Mouse (Mus musculus): Measurements from ENCODE around the gene Gpr61. TPM values are rescaled to one million over a fixed set of nuclear protein-coding genes. Genes with fewer than 3 reads are reported as not detected.

Gene Gpr61
- polyA plus RNA-seq, 1 experiment from 2014 or later, result 0.25 TPM

DNA sequence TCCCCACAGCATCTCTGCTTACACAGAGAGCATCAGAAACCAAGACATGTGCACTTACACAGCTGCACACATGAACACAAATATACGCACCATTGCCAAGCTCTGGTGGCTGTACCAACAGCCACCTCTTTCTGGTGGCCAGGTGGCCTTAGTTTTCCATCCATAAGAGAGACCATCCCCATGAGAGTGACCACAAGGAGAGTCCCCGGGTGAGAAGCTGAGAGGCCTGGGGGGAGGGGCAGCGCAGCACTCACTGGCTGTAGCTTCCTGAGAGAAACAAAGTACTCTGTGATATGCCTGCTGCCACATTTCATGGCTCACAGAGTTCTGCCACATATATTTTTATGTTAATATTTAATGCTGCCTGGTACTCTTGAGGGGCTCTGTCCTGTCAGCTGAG lies 14.5 kb upstream of the Gpr61 start:
- H3K9ac ChIP-seq, result no peak overlapping the region
- WGBS, result 33% methylated on average over 3 of the region's 3 CpGs
- no peaks in the 10 kb centered on the region for H3K9me3 ChIP-seq (replicated peaks)
- H3K27me3 ChIP-seq, result no peaks in the 10 kb centered on the region
- H3K4me2 ChIP-seq (replicated peaks), result no peak overlapping the region
- peaks cover 37% of the 10 kb centered on the region for H3K4me1 ChIP-seq
- H3K27ac ChIP-seq (replicated peaks), result no peak overlapping the region
- no peaks in the 10 kb centered on the region for H3K36me3 ChIP-seq
- no peak overlapping the region for H3K4me3 ChIP-seq (replicated peaks)
- ATAC-seq (ENCODE audit: insufficient number of reproducible peaks, low FRiP score, low TSS enrichment, low read depth), result no peak

GRCm38 (mm10) chr3:108167499-108167898 lies 12.8 kb upstream of the Gpr61 start:
- H3K4me2 ChIP-seq (replicated peaks), result no peak overlapping the region
- H3K4me1 ChIP-seq, result peaks cover 34% of the 10 kb centered on the region
- peak overlapping the region; percentile 56; the same call in 1 of the 2 replicates for H3K27ac ChIP-seq (replicated peaks)
- no peak for ATAC-seq (ENCODE audit: insufficient number of reproducible peaks, low FRiP score, low TSS enrichment, low read depth)
- H3K4me3 ChIP-seq (replicated peaks), result no peak overlapping the region
- no peaks in the 10 kb centered on the region for H3K9me3 ChIP-seq (replicated peaks)
- H3K36me3 ChIP-seq, result no peaks in the 10 kb centered on the region
- H3K27me3 ChIP-seq, result no peaks in the 10 kb centered on the region
- no peak overlapping the region for H3K9ac ChIP-seq
- 20% methylated on average over 14 of the region's 14 CpGs for WGBS

GRCm38 (mm10) chr3:108166486-108167211 lies 12.0 kb upstream of the Gpr61 start:
- H3K4me3 ChIP-seq (replicated peaks), result no peak overlapping the region
- ATAC-seq (ENCODE audit: insufficient number of reproducible peaks, low FRiP score, low TSS enrichment, low read depth), result peak; percentile 48
- no peaks in the 10 kb centered on the region for H3K9me3 ChIP-seq (replicated peaks)
- peaks cover 34% of the 10 kb centered on the region for H3K4me1 ChIP-seq
- WGBS, result 8% methylated on average over 11 of the region's 11 CpGs
- peak overlapping the region; percentile 56; the same call in 1 of the 2 replicates for H3K27ac ChIP-seq (replicated peaks)
- H3K9ac ChIP-seq, result no peak overlapping the region
- no peaks in the 10 kb centered on the region for H3K27me3 ChIP-seq
- no peaks in the 10 kb centered on the region for H3K36me3 ChIP-seq
- no peak overlapping the region for H3K4me2 ChIP-seq (replicated peaks)

DNA sequence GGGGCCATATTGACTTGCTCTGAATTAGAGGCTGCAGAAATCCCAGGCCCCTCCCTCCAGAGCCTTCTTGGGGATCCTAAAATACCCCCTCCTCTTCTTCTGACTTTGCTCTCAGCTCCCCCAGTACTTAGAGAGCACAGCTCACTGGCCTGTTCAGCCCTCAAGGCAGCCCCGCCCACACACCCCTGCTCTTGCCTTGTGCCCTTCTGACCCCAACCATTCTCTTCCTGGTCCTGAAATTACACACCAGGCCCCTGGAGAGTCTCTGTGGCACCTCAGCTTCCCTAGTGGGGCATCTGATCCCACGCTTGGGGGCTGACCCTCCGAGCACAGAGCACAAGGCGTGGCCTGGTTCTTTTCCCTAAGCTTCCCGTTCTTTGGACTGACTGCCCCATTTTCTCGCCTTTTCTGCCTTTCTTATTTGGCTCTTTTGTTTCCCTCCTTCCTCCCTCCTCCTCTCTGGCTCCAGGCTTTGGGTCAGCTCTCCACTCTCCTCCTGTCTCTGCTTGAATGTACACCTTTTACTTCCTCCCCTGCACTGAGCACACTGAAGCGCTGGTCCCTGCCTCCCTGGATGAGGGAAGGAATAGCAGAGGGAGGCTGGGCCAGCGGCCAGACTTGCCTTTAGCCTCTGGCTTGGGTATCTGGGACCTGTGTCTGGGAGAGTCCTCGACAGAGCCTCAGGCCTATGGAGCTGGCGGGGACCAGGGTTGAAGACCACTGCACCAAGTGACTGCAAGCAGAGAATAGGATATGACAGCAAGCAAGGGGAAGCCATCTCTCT lies 11.0 kb upstream of the Gpr61 start:
- ATAC-seq (ENCODE audit: insufficient number of reproducible peaks, low FRiP score, low TSS enrichment, low read depth), result peak; percentile 18; the same call in 1 of the 2 replicates
- no peaks in the 10 kb centered on the region for H3K9me3 ChIP-seq (replicated peaks)
- H3K36me3 ChIP-seq, result no peaks in the 10 kb centered on the region
- H3K9ac ChIP-seq, result no peak overlapping the region
- WGBS, result 27% methylated on average over 10 of the region's 10 CpGs
- H3K4me1 ChIP-seq, result peaks cover 34% of the 10 kb centered on the region
- no peaks in the 10 kb centered on the region for H3K27me3 ChIP-seq
- H3K27ac ChIP-seq (replicated peaks), result no peak overlapping the region; the same call in 1 of the 2 replicates
- H3K4me3 ChIP-seq (replicated peaks), result no peak overlapping the region
- no peak overlapping the region for H3K4me2 ChIP-seq (replicated peaks)

DNA sequence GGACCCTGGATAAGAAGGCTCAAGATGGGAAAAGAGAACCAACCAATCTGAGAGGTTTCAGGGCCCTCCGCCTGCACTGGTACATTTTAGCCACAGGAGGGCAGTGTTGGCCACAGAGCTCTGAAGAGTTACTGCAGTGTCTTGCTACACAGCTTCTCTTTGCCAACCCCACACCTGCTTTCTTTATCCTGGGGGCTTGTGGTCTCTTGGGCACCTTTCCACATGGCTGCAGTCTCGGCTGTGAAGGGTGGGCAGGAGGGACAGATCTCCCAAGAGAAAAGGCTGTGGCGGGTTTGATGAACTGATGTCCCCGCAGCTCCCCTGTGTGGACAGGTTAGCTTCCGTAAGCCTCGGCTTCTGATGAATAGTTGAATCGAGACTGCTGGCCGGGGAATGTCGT lies 10.1 kb upstream of the Gpr61 start:
- H3K27ac ChIP-seq (replicated peaks), result no peak overlapping the region

GRCm38 (mm10) chr3:108164091-108164490 lies 9.4 kb upstream of the Gpr61 start:
- WGBS, result 60% methylated on average over 5 of the region's 5 CpGs
- Histone ChIP-seq H3K4me1 (peaks cover 34% of the 10 kb centered on the region), H3K4me3 (replicated peaks) (no peak overlapping the region), H3K27me3 (no peaks in the 10 kb centered on the region), H3K36me3 (no peaks in the 10 kb centered on the region), H3K27ac (replicated peaks) (no peak overlapping the region), H3K4me2 (replicated peaks) (no peak overlapping the region), H3K9me3 (replicated peaks) (no peaks in the 10 kb centered on the region), H3K9ac (no peak overlapping the region)
- no peak for ATAC-seq (ENCODE audit: insufficient number of reproducible peaks, low FRiP score, low TSS enrichment, low read depth)

More for the DNA sequence above, 10.1 kb upstream of the Gpr61 start:
- Histone ChIP-seq H3K4me3 (replicated peaks) (peak overlapping the region; percentile 27), H3K9ac (no peak overlapping the region), H3K36me3 (no peaks in the 10 kb centered on the region), H3K27me3 (no peaks in the 10 kb centered on the region), H3K4me1 (peaks cover 34% of the 10 kb centered on the region), H3K4me2 (replicated peaks) (peak overlapping the region; percentile 42), H3K9me3 (replicated peaks) (no peaks in the 10 kb centered on the region)
- ATAC-seq (ENCODE audit: insufficient number of reproducible peaks, low FRiP score, low TSS enrichment, low read depth), result peak; percentile 22; the same call in 1 of the 2 replicates
- WGBS, result 17% methylated on average over 9 of the region's 9 CpGs

- H3K27me3 ChIP-seq, result no peaks in the 10 kb centered on the region
- no peak overlapping the region for H3K9ac ChIP-seq
- no peaks in the 10 kb centered on the region for H3K9me3 ChIP-seq (replicated peaks)
- H3K4me2 ChIP-seq (replicated peaks), result no peak overlapping the region
- 64% methylated on average over 9 of the region's 9 CpGs for WGBS
- no peaks in the 10 kb centered on the region for H3K36me3 ChIP-seq
- H3K4me1 ChIP-seq, result no peaks in the 10 kb centered on the region
- ATAC-seq (ENCODE audit: insufficient number of reproducible peaks, low FRiP score, low TSS enrichment, low read depth), result 0 out of 2 replicates have a peak, but pooled peaks have one; percentile 21
- H3K4me3 ChIP-seq (replicated peaks), result no peak overlapping the region
- H3K27ac ChIP-seq (replicated peaks), result no peak overlapping the region
Observed at GRCm38 (mm10) chr3:108158383-108159037, 3.8 kb upstream of the Gpr61 start.

- no peak for ATAC-seq (ENCODE audit: insufficient number of reproducible peaks, low FRiP score, low TSS enrichment, low read depth)
- H3K9ac ChIP-seq, result no peak overlapping the region
- no peak overlapping the region for H3K27ac ChIP-seq (replicated peaks)
- peaks cover 5% of the 10 kb centered on the region; the same call in 1 of the 2 replicates for H3K4me1 ChIP-seq
- no peaks in the 10 kb centered on the region for H3K27me3 ChIP-seq
- no peak overlapping the region for H3K4me2 ChIP-seq (replicated peaks)
- no peaks in the 10 kb centered on the region for H3K36me3 ChIP-seq
- WGBS, result 88% methylated on average over 3 of the region's 3 CpGs
- H3K9me3 ChIP-seq (replicated peaks), result no peaks in the 10 kb centered on the region
- H3K4me3 ChIP-seq (replicated peaks), result no peak overlapping the region
Observed at GRCm38 (mm10) chr3:108152290-108152689, 2.4 kb downstream of the Gpr61 start.

GRCm38 (mm10) chr3:108147386-108148235 lies 7.1 kb downstream of the Gpr61 start:
- 0 out of 2 replicates have a peak overlapping the region, but pooled peaks have one; percentile 2 for H3K4me2 ChIP-seq (replicated peaks)
- WGBS, result 62% methylated on average over 11 of the region's 11 CpGs
- no peaks in the 10 kb centered on the region for H3K27me3 ChIP-seq
- no peaks in the 10 kb centered on the region for H3K9me3 ChIP-seq (replicated peaks)
- no peaks in the 10 kb centered on the region for H3K36me3 ChIP-seq
- H3K9ac ChIP-seq, result no peak overlapping the region
- no peak for ATAC-seq (ENCODE audit: insufficient number of reproducible peaks, low FRiP score, low TSS enrichment, low read depth)
- H3K4me1 ChIP-seq, result peaks cover 28% of the 10 kb centered on the region
- H3K4me3 ChIP-seq (replicated peaks), result no peak overlapping the region
- H3K27ac ChIP-seq (replicated peaks), result no peak overlapping the region

DNA sequence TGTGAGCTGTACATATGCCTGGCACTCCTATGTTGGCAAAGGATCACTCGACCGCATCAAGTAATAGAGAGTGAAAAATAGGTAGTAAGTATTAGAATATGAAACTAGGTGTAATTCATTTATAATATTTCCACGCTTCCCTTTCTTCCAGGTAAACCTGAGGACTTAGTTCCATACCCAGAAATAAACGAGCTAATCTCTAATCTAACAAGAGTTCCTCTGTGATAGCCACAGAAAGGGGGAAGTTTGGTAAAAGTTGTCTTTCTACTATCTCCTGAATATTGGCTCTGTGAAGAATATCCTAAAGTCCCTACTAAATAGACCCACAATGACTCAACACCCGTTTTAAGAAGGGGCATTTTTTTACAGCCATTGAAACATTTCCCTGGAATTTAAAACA lies 8.0 kb downstream of the Gpr61 start:
- H3K9me3 ChIP-seq (replicated peaks), result no peaks in the 10 kb centered on the region
- no peak for ATAC-seq (ENCODE audit: insufficient number of reproducible peaks, low FRiP score, low TSS enrichment, low read depth)
- H3K4me3 ChIP-seq (replicated peaks), result peak overlapping the region; percentile 87
- WGBS, result 55% methylated on average over 5 of the region's 5 CpGs
- H3K4me1 ChIP-seq, result peaks cover 28% of the 10 kb centered on the region
- H3K27me3 ChIP-seq, result no peaks in the 10 kb centered on the region
- H3K36me3 ChIP-seq, result no peaks in the 10 kb centered on the region
- H3K4me2 ChIP-seq (replicated peaks), result peak overlapping the region; percentile 81
- H3K9ac ChIP-seq, result 0 out of 2 replicates have a peak overlapping the region, but pooled peaks have one; percentile 94
- H3K27ac ChIP-seq (replicated peaks), result peak overlapping the region; percentile 95; the same call in 1 of the 2 replicates

Measured in embryonic facial prominence, embryonic 15.5 days (tissue).